Mouse (Mus musculus) forebrain, embryonic 13.5 days (tissue): ENCODE data around the gene Supt6. TPM values are rescaled to one million over a fixed set of nuclear protein-coding genes. Genes with fewer than 3 reads are reported as not detected.

ENCODE experiments used
- ATAC-seq: fragments of 200-750 bp; cut with Nextera tagmentation; 2 replicates; pipeline ENCODE4 v1.8.0; 2017
- H3K27ac ChIP-seq: fragments of 300-500 bp; sonication (generic); 2 replicates; pipeline ENCODE4 v1.5.1; 2015; ENCODE audit warnings: inconsistent platforms, mild to moderate bottlenecking, moderate library complexity
- H3K27me3 ChIP-seq: fragments of 300-500 bp; sonication (generic); 2 replicates; pipeline ENCODE4 v1.6.1; 2015; ENCODE audit warnings: mild to moderate bottlenecking, inconsistent platforms
- H3K36me3 ChIP-seq: fragments of 300-500 bp; sonication (generic); 2 replicates; pipeline ENCODE4 v1.6.1; 2015; ENCODE audit warnings: mild to moderate bottlenecking, inconsistent platforms; ENCODE audit not compliant: poor library complexity, severe bottlenecking
- H3K4me1 ChIP-seq: fragments of 300-500 bp; sonication (generic); 2 replicates; pipeline ENCODE4 v1.6.1; 2015; ENCODE audit warnings: inconsistent platforms
- H3K4me2 ChIP-seq: fragments of 300-500 bp; sonication (generic); 2 replicates; pipeline ENCODE4 v1.6.1; 2015; ENCODE audit warnings: inconsistent platforms, mild to moderate bottlenecking, moderate library complexity
- H3K4me3 ChIP-seq: fragments of 300-500 bp; sonication (generic); 2 replicates; pipeline ENCODE4 v1.5.1; 2015; ENCODE audit warnings: mild to moderate bottlenecking, inconsistent platforms
- H3K9ac ChIP-seq: fragments of 300-500 bp; sonication (generic); 2 replicates; pipeline ENCODE4 v1.6.1; 2015; ENCODE audit warnings: mild to moderate bottlenecking, inconsistent platforms
- H3K9me3 ChIP-seq: fragments of 300-500 bp; sonication (generic); replicated peaks from 2 replicates; pipeline ENCODE4 v1.6.1; 2016; ENCODE audit warnings: inconsistent platforms
- WGBS: fragments of 180-500 bp; shearing (Covaris S2); methylation state at CpG from one replicate; pipeline ENCODE4 v1.1.7; 2015; 5-methylcytosine and 5-hydroxymethylcytosine counted together
- polyA plus RNA-seq: library from polyadenylated mRNA; unstranded; fragments of >200 nt; fragmentation: Nextera tagmentation; extraction: Ambion mirVana; gene quantifications from 2 replicates; pipeline ENCODE4 v1.2.1, GENCODE M21; 2015

Gene Supt6
- polyA plus RNA-seq, 1 experiment from 2014 or later = 24.9 TPM

GRCm38 (mm10) chr11:78261380-78262352 is 15.9 kb upstream of the Supt6 start, which contains the start of gene 2610507B11Rik:
Gene 2610507B11Rik (plus strand): TSS chr11:78261752.
- Histone ChIP-seq H3K4me1 (peaks cover 13% of the 10 kb centered on the region), H3K27me3 (0 out of 2 replicates have a peak, but pooled peaks cover 4% of the 10 kb centered on the region), H3K36me3 (peaks cover 33% of the 10 kb centered on the region), H3K4me2 (peak within 1 kb of the TSS; percentile 75), H3K27ac (peak within 1 kb of the TSS; percentile 83), H3K9ac (peak within 1 kb of the TSS; percentile 86), H3K4me3 (peak within 1 kb of the TSS; percentile 86), H3K9me3 (no peaks in the 10 kb centered on the region)
- ATAC-seq = peak; percentile 96
- under 1% methylated on average over 81 of the region's 115 CpGs for WGBS

GRCm38 (mm10) chr11:78260489-78261258 is 14.9 kb upstream of the Supt6 start:
- H3K9ac ChIP-seq = no peak overlapping the region
- H3K27ac ChIP-seq = no peak overlapping the region
- H3K27me3 ChIP-seq = 0 out of 2 replicates have a peak, but pooled peaks cover 4% of the 10 kb centered on the region
- peak overlapping the region; percentile 86 for H3K4me3 ChIP-seq
- H3K36me3 ChIP-seq = peaks cover 29% of the 10 kb centered on the region
- peak overlapping the region; percentile 75 for H3K4me2 ChIP-seq
- no peak for ATAC-seq
- H3K4me1 ChIP-seq = peaks cover 13% of the 10 kb centered on the region
- 95% methylated on average over 2 of the region's 2 CpGs for WGBS
- no peaks in the 10 kb centered on the region for H3K9me3 ChIP-seq

- Histone ChIP-seq H3K4me3 (no peak overlapping the region), H3K27me3 (0 out of 2 replicates have a peak, but pooled peaks cover 4% of the 10 kb centered on the region), H3K9me3 (no peaks in the 10 kb centered on the region), H3K4me2 (no peak overlapping the region), H3K4me1 (no peaks in the 10 kb centered on the region), H3K9ac (no peak overlapping the region), H3K36me3 (peaks cover 35% of the 10 kb centered on the region), H3K27ac (no peak overlapping the region)
- ATAC-seq = no peak
- WGBS = 80% methylated on average over 1 of the region's 1 CpGs
Observed at GRCm38 (mm10) chr11:78256618-78257017, 10.8 kb upstream of the Supt6 start.

GRCm38 (mm10) chr11:78247727-78248140 is 1.9 kb upstream of the Supt6 start:
- ATAC-seq = no peak
- peak overlapping the region; percentile 28 for H3K4me2 ChIP-seq
- WGBS = 60% methylated on average over 4 of the region's 4 CpGs
- peaks cover 42% of the 10 kb centered on the region for H3K4me1 ChIP-seq
- no peak overlapping the region for H3K4me3 ChIP-seq
- H3K36me3 ChIP-seq = peaks cover 27% of the 10 kb centered on the region
- no peaks in the 10 kb centered on the region for H3K9me3 ChIP-seq
- H3K27ac ChIP-seq = no peak overlapping the region
- H3K27me3 ChIP-seq = no peaks in the 10 kb centered on the region
- H3K9ac ChIP-seq = no peak overlapping the region

- Histone ChIP-seq H3K4me1 (peaks cover 49% of the 10 kb centered on the region), H3K9me3 (no peaks in the 10 kb centered on the region), H3K27me3 (no peaks in the 10 kb centered on the region), H3K27ac (no peak overlapping the region), H3K4me2 (peak overlapping the region; percentile 91), H3K9ac (no peak overlapping the region), H3K36me3 (peaks cover 20% of the 10 kb centered on the region), H3K4me3 (peak overlapping the region; percentile 99)
- no peak for ATAC-seq
- 81% methylated on average over 3 of the region's 3 CpGs for WGBS
Observed at GRCm38 (mm10) chr11:78247012-78247348, 1.2 kb upstream of the Supt6 start.

GRCm38 (mm10) chr11:78246318-78247011 is 678 bp upstream of the Supt6 start:
- Histone ChIP-seq H3K27me3 (no peaks in the 10 kb centered on the region), H3K4me3 (peak overlapping the region; percentile 99), H3K4me1 (peaks cover 52% of the 10 kb centered on the region), H3K36me3 (peaks cover 15% of the 10 kb centered on the region), H3K9me3 (no peaks in the 10 kb centered on the region), H3K4me2 (peak overlapping the region; percentile 91), H3K9ac (peak overlapping the region; percentile 93; the same call in 1 of the 2 replicates), H3K27ac (peak overlapping the region; percentile 92)
- WGBS = 56% methylated on average over 7 of the region's 7 CpGs
- no peak for ATAC-seq

GRCm38 (mm10) chr11:78245261-78245626 is 543 bp downstream of the Supt6 start:
- H3K4me3 ChIP-seq = peak overlapping the region; percentile 99
- H3K9ac ChIP-seq = peak overlapping the region; percentile 93
- peak overlapping the region; percentile 91 for H3K4me2 ChIP-seq
- ATAC-seq = no peak
- peak overlapping the region; percentile 92 for H3K27ac ChIP-seq
- no peaks in the 10 kb centered on the region for H3K9me3 ChIP-seq
- peaks cover 52% of the 10 kb centered on the region for H3K4me1 ChIP-seq
- peaks cover 10% of the 10 kb centered on the region for H3K36me3 ChIP-seq
- H3K27me3 ChIP-seq = no peaks in the 10 kb centered on the region
- WGBS = under 1% methylated on average over 19 of the region's 19 CpGs

- Histone ChIP-seq H3K4me2 (no peak overlapping the region), H3K4me3 (no peak overlapping the region), H3K27ac (no peak overlapping the region), H3K9ac (no peak overlapping the region), H3K4me1 (peaks cover 22% of the 10 kb centered on the region), H3K36me3 (peaks cover 30% of the 10 kb centered on the region), H3K27me3 (no peaks in the 10 kb centered on the region), H3K9me3 (no peaks in the 10 kb centered on the region)
- ATAC-seq = no peak
- 88% methylated on average over 9 of the region's 9 CpGs for WGBS
Observed at GRCm38 (mm10) chr11:78240193-78240857, 5.5 kb downstream of the Supt6 start.

GRCm38 (mm10) chr11:78231518-78231917 is 14.3 kb downstream of the Supt6 start:
- H3K36me3 ChIP-seq = peaks cover 85% of the 10 kb centered on the region
- WGBS = 96% methylated on average over 6 of the region's 6 CpGs
- H3K4me2 ChIP-seq = no peak overlapping the region
- no peak overlapping the region for H3K9ac ChIP-seq
- H3K9me3 ChIP-seq = no peaks in the 10 kb centered on the region
- no peak overlapping the region for H3K4me3 ChIP-seq
- no peaks in the 10 kb centered on the region for H3K27me3 ChIP-seq
- H3K4me1 ChIP-seq = no peaks in the 10 kb centered on the region
- no peak for ATAC-seq
- no peak overlapping the region for H3K27ac ChIP-seq

- Histone ChIP-seq H3K9ac (no peak overlapping the region), H3K4me3 (no peak overlapping the region), H3K27me3 (no peaks in the 10 kb centered on the region), H3K9me3 (no peaks in the 10 kb centered on the region), H3K4me2 (no peak overlapping the region), H3K4me1 (no peaks in the 10 kb centered on the region), H3K27ac (no peak overlapping the region), H3K36me3 (peaks cover 97% of the 10 kb centered on the region)
- no peak for ATAC-seq
- 94% methylated on average over 4 of the region's 4 CpGs for WGBS
Observed at GRCm38 (mm10) chr11:78223586-78223985, 22.2 kb downstream of the Supt6 start.

- Histone ChIP-seq H3K9me3 (no peaks in the 10 kb centered on the region), H3K4me2 (no peak overlapping the region), H3K27ac (no peak overlapping the region), H3K9ac (no peak overlapping the region), H3K4me1 (no peaks in the 10 kb centered on the region), H3K4me3 (no peak overlapping the region), H3K27me3 (no peaks in the 10 kb centered on the region), H3K36me3 (peaks cover 98% of the 10 kb centered on the region)
- 92% methylated on average over 11 of the region's 11 CpGs for WGBS
- no peak for ATAC-seq
Observed at GRCm38 (mm10) chr11:78215709-78216317, 30.0 kb downstream of the Supt6 start.
